Mouse (Mus musculus) liver, embryonic 14.5 days (tissue): ENCODE measurements around the gene Anp32a.

Experiments
- CTCF ChIP-seq: IDR thresholded peaks from 2 replicates; pipeline ENCODE4 v1.5.1; 2016; ENCODE audit warnings: antibody characterized with exemption, low read depth, control low read depth
- EP300 ChIP-seq: IDR thresholded peaks from 2 replicates; pipeline ENCODE4 v1.6.1; 2016; ENCODE audit warnings: antibody characterized with exemption, low read depth

DNA sequence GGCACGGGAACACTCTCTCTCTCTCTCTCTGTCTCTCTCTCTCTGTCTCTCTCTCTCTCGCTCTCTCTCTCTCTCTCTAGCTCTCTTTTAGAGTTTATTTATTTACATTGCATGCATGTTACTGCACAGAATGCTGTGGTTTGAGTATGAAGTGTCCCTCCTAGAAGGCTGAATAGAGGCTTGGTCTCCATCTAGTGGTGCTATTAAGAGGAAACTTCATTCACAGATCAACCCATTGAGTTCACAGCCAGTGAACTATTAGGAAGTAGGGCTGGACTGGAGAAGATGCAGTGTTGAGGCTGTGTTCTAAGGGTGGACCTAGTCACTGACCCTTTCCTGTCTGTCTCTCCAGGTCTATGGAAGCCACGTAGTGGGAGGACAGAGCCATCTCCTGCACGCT lies 22.4 kb upstream of the Anp32a start:
- TF ChIP-seq CTCF (no peak), EP300 (no peak)
